Mouse (Mus musculus) myocyte (in vitro differentiated cells): Measurements from ENCODE around the gene Elf5.

Experiments
- CEBPB ChIP-seq: IDR thresholded peaks from 2 replicates; pipeline ENCODE4 v1.6.1; 2011; ENCODE audit warnings: mild to moderate bottlenecking, moderate library complexity; ENCODE audit not compliant: poor library complexity, insufficient read depth, severe bottlenecking
- POLR2A ChIP-seq: IDR thresholded peaks from one replicate; pipeline ENCODE4 v1.6.1; 2011; ENCODE audit warnings: low read depth, mild to moderate bottlenecking, control low read depth, moderate library complexity; ENCODE audit not compliant: insufficient read length

GRCm38 (mm10) chr2:103476180-103476579 lies 64.7 kb downstream of the Elf5 start:
- TF ChIP-seq POLR2A, result no peak
- TF ChIP-seq CEBPB, result no peak
